8 mouse cellular contexts compared by ENCODE assay signal in the genomic region with DNA sequence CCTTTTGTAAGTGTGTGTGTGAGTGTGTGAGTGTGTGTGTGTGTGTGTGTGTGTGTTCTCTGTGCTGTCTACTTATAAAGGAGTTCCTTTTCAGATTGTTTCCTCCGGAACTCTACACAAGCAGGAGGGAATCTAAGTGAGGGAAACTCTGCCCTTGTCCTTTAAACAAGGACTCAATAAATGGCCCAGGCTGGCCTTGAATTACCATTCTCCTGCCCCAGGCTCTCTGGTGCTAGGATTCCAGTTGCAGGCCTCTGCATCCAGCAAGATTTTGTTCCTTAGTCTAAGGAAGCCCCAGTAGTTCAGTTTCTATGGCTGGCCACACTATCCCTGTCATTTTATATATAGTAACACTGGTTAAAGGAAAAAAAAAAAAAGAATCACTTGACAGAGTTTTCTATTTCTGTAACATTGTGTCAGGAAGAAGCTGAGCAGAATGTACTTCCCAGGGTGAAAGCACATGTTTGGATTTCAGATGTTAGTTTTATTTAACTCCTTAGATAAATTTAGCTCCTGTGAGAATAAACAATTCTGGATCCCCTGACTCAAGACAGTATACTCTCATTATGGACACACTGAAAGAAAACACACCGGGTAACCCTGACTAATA. TPM values are rescaled to one million over a fixed set of nuclear protein-coding genes. Genes with fewer than 3 reads are reported as not detected.
A peak's percentile ranks its signal among the peaks of the same experiment; 100 is the strongest.
DNase-seq lines count a peak whose midpoint lies in the region; ATAC-seq and TF ChIP-seq lines count a peak whose summit lies in the region.

No protein-coding gene starts in this region.

- no peak for DNase-seq in kidney, postnatal 10 days
- DNase-seq in hindbrain, postnatal 0 days (ENCODE audit: low spot score): no peak
- DNase-seq in layer of hippocampus, postnatal 36 days: no peak

- peak overlapping the region; percentile 73 for H3K4me3 ChIP-seq in kidney, embryonic 16.5 days (ENCODE audit: low read length)
- H3K4me3 ChIP-seq in embryonic facial prominence, embryonic 13.5 days: peak overlapping the region; percentile 59
- peak overlapping the region; percentile 66 for H3K4me3 ChIP-seq in hindbrain, postnatal 0 days (ENCODE audit: low read length)
- H3K4me3 ChIP-seq in neural tube, embryonic 13.5 days: peak overlapping the region; percentile 69

- H3K9ac ChIP-seq in kidney, embryonic 16.5 days (replicated peaks; ENCODE audit: low read length): peak overlapping the region; percentile 87; the same call in 1 of the 2 replicates
- peak overlapping the region; percentile 81 for H3K9ac ChIP-seq in embryonic facial prominence, embryonic 13.5 days
- H3K9ac ChIP-seq in hindbrain, postnatal 0 days (replicated peaks; ENCODE audit: low read length): peak overlapping the region; percentile 59; the same call in 1 of the 2 replicates
- H3K9ac ChIP-seq in neural tube, embryonic 13.5 days: peak overlapping the region; percentile 72

- no peak for TF ChIP-seq CTCF in hindbrain, postnatal 0 days (IDR thresholded peaks at IDR 0.05; ENCODE audit: low read depth)

- peaks cover 5% of the 10 kb centered on the region for H3K27me3 ChIP-seq in kidney, embryonic 16.5 days (ENCODE audit: insufficient read depth, low read length)
- H3K27me3 ChIP-seq in embryonic facial prominence, embryonic 13.5 days: peaks cover 18% of the 10 kb centered on the region
- no peaks in the 10 kb centered on the region for H3K27me3 ChIP-seq in hindbrain, postnatal 0 days (ENCODE audit: insufficient read depth, low read length)
- H3K27me3 ChIP-seq in neural tube, embryonic 13.5 days: peaks cover 51% of the 10 kb centered on the region

- H3K9me3 ChIP-seq in kidney, embryonic 16.5 days (ENCODE audit: low read length): no peaks in the 10 kb centered on the region
- H3K9me3 ChIP-seq in embryonic facial prominence, embryonic 13.5 days: no peaks in the 10 kb centered on the region
- H3K9me3 ChIP-seq in hindbrain, postnatal 0 days (ENCODE audit: low read length): no peaks in the 10 kb centered on the region
- no peaks in the 10 kb centered on the region for H3K9me3 ChIP-seq in neural tube, embryonic 13.5 days

- ATAC-seq in kidney, embryonic 16.5 days (ENCODE audit: low FRiP score, low TSS enrichment): no peak
- no peak for ATAC-seq in embryonic facial prominence, embryonic 13.5 days (ENCODE audit: insufficient number of reproducible peaks, insufficient read depth, low FRiP score, low TSS enrichment, low read depth)
- no peak for ATAC-seq in hindbrain, postnatal 0 days
- no peak for ATAC-seq in neural tube, embryonic 13.5 days (ENCODE audit: low read depth)
- no peak for ATAC-seq in megakaryocyte-erythroid progenitor cell, adult 5-6 weeks (replicated peaks; ENCODE audit: low FRiP score, low TSS enrichment, poor library complexity, severe bottlenecking)
- no peak for ATAC-seq in granulocyte monocyte progenitor cell, adult 5-6 weeks (replicated peaks; ENCODE audit: poor library complexity, severe bottlenecking)

- WGBS in kidney, embryonic 16.5 days: 46% methylated on average over 2 of the region's 2 CpGs
- WGBS in embryonic facial prominence, embryonic 13.5 days: 53% methylated on average over 2 of the region's 2 CpGs
- 57% methylated on average over 2 of the region's 2 CpGs for WGBS in hindbrain, postnatal 0 days
- 49% methylated on average over 2 of the region's 2 CpGs for WGBS in neural tube, embryonic 13.5 days

- H3K27ac ChIP-seq in kidney, embryonic 16.5 days (ENCODE audit: low read length): no peak overlapping the region
- H3K27ac ChIP-seq in embryonic facial prominence, embryonic 13.5 days: peak overlapping the region; percentile 7; the same call in 1 of the 2 replicates
- peak overlapping the region; percentile 71; the same call in 1 of the 2 replicates for H3K27ac ChIP-seq in hindbrain, postnatal 0 days
- no peak overlapping the region for H3K27ac ChIP-seq in neural tube, embryonic 13.5 days (replicated peaks)

- H3K4me2 ChIP-seq in kidney, embryonic 16.5 days (replicated peaks; ENCODE audit: low read depth, low read length): peak overlapping the region; percentile 78
- H3K4me2 ChIP-seq in embryonic facial prominence, embryonic 13.5 days: peak overlapping the region; percentile 92
- H3K4me2 ChIP-seq in hindbrain, postnatal 0 days (ENCODE audit: low read depth, low read length): peak overlapping the region; percentile 94
- peak overlapping the region; percentile 76 for H3K4me2 ChIP-seq in neural tube, embryonic 13.5 days

- H3K36me3 ChIP-seq in kidney, embryonic 16.5 days (ENCODE audit: insufficient read depth, low read length): no peaks in the 10 kb centered on the region
- no peaks in the 10 kb centered on the region for H3K36me3 ChIP-seq in embryonic facial prominence, embryonic 13.5 days
- no peaks in the 10 kb centered on the region for H3K36me3 ChIP-seq in hindbrain, postnatal 0 days (ENCODE audit: insufficient read depth, low read length)
- no peaks in the 10 kb centered on the region for H3K36me3 ChIP-seq in neural tube, embryonic 13.5 days

- peaks cover 10% of the 10 kb centered on the region for H3K4me1 ChIP-seq in kidney, embryonic 16.5 days (ENCODE audit: insufficient read depth, low read length)
- H3K4me1 ChIP-seq in embryonic facial prominence, embryonic 13.5 days: peaks cover 24% of the 10 kb centered on the region
- peaks cover 5% of the 10 kb centered on the region; the same call in 1 of the 2 replicates for H3K4me1 ChIP-seq in hindbrain, postnatal 0 days (ENCODE audit: insufficient read depth, low read length)
- peaks cover 22% of the 10 kb centered on the region for H3K4me1 ChIP-seq in neural tube, embryonic 13.5 days (replicated peaks)

RNA-seq across cellular contexts. Expression of gene Mgst3, which starts 1.5 kb away (rescaled TPM):
- 58.0 and 58.2 TPM in 2 replicates for polyA plus RNA-seq in kidney, embryonic 16.5 days (2015; fragmentation: Nextera tagmentation; extraction: Ambion mirVana)
- polyA plus RNA-seq in embryonic facial prominence, embryonic 13.5 days (2015; fragmentation: Nextera tagmentation; extraction: Ambion mirVana): 41.6 and 49.8 TPM in 2 replicates
- total RNA-seq in hindbrain, postnatal 0 days (2014; rRNA removed): 364 and 397 TPM in 2 replicates
- polyA plus RNA-seq in hindbrain, postnatal 0 days (2015; fragmentation: Nextera tagmentation; extraction: Ambion mirVana): 291 and 316 TPM in 2 replicates
- polyA plus RNA-seq in neural tube, embryonic 13.5 days (2015; fragmentation: Nextera tagmentation; extraction: Ambion mirVana): 105 and 133 TPM in 2 replicates
- total RNA-seq in megakaryocyte-erythroid progenitor cell, adult 5-6 weeks (2014; fragmentation: Nextera tagmentation): 36.8 and 53.5 TPM in 2 replicates
- total RNA-seq in megakaryocyte-erythroid progenitor cell, adult 5-6 weeks (2017): 17.8 and 43.6 TPM in 2 replicates
- 11.8 and 15.4 TPM in 2 replicates for total RNA-seq in granulocyte monocyte progenitor cell, adult 5-6 weeks (2014; fragmentation: Nextera tagmentation)
- 7.6 and 9.1 TPM in 2 replicates for total RNA-seq in granulocyte monocyte progenitor cell, adult 5-6 weeks (2017)
- total RNA-seq in layer of hippocampus, postnatal 36 days (2021): 10 to 100 TPM; 68.7 to 70.9 TPM

RNA-seq across cellular contexts. Expression of gene Aldh9a1, which starts 42.3 kb away (rescaled TPM):
- 62.6 and 63.4 TPM in 2 replicates for polyA plus RNA-seq in kidney, embryonic 16.5 days (2015; fragmentation: Nextera tagmentation; extraction: Ambion mirVana)
- 57.6 and 59.9 TPM in 2 replicates for polyA plus RNA-seq in embryonic facial prominence, embryonic 13.5 days (2015; fragmentation: Nextera tagmentation; extraction: Ambion mirVana)
- 11.6 and 13.1 TPM in 2 replicates for total RNA-seq in hindbrain, postnatal 0 days (2014; rRNA removed)
- polyA plus RNA-seq in hindbrain, postnatal 0 days (2015; fragmentation: Nextera tagmentation; extraction: Ambion mirVana): 42.9 and 44.2 TPM in 2 replicates
- 32.2 and 32.7 TPM in 2 replicates for polyA plus RNA-seq in neural tube, embryonic 13.5 days (2015; fragmentation: Nextera tagmentation; extraction: Ambion mirVana)
- total RNA-seq in megakaryocyte-erythroid progenitor cell, adult 5-6 weeks (2014; fragmentation: Nextera tagmentation): 43.2 and 49.4 TPM in 2 replicates
- total RNA-seq in megakaryocyte-erythroid progenitor cell, adult 5-6 weeks (2017): 29.1 and 42.8 TPM in 2 replicates
- 67.6 and 85.8 TPM in 2 replicates for total RNA-seq in granulocyte monocyte progenitor cell, adult 5-6 weeks (2014; fragmentation: Nextera tagmentation)
- 49.5 and 56.7 TPM in 2 replicates for total RNA-seq in granulocyte monocyte progenitor cell, adult 5-6 weeks (2017)
- 10 to 100 TPM; 20.1 to 24.5 TPM for total RNA-seq in layer of hippocampus, postnatal 36 days (2021)

Comparison
In these comparisons a context has a peak if more than half of its experiments do, and no peak if none do; other contexts are left out.
1. H3K27ac ChIP-seq: peak in embryonic facial prominence, embryonic 13.5 days (single experiment) and hindbrain, postnatal 0 days (single experiment); none in kidney, embryonic 16.5 days (single experiment) and neural tube, embryonic 13.5 days (single experiment).
2. Peak in every context shown above with its lines, with median percentiles within 50 percentile points of each other: H3K4me2 ChIP-seq, H3K4me3 ChIP-seq and H3K9ac ChIP-seq.